Mouse (Mus musculus) megakaryocyte, embryonic 14.5 days (primary cell): Measurements from ENCODE around the gene Mgat4d. TPM values are rescaled to one million over a fixed set of nuclear protein-coding genes. Genes with fewer than 3 reads are reported as not detected.

Source experiments
- H3K27me3 ChIP-seq: replicated peaks from 2 replicates; pipeline ENCODE3; 2012; ENCODE audit warnings: inconsistent platforms
- H3K36me3 ChIP-seq: replicated peaks from 2 replicates; pipeline ENCODE3; 2012; ENCODE audit warnings: low read length, inconsistent platforms, mixed read lengths
- H3K4me1 ChIP-seq: 2 replicates; pipeline ENCODE4 v1.6.1; 2012; ENCODE audit warnings: inconsistent platforms
- H3K4me3 ChIP-seq: replicated peaks from 2 replicates; pipeline ENCODE3; 2012; ENCODE audit warnings: moderate library complexity, mild to moderate bottlenecking, inconsistent platforms
- H3K9me3 ChIP-seq: 2 replicates; pipeline ENCODE4 v1.6.1; 2012; ENCODE audit warnings: inconsistent platforms
- FLI1 ChIP-seq: IDR thresholded peaks from 2 replicates; pipeline ENCODE4 v1.6.1; 2012; ENCODE audit warnings: low read length, inconsistent platforms, mixed read lengths
- GATA1 ChIP-seq: IDR thresholded peaks from 3 replicates; pipeline ENCODE4 v1.6.1; 2012; ENCODE audit warnings: mixed read lengths, low read length, inconsistent platforms, borderline replicate concordance
- polyA plus RNA-seq: library from polyadenylated mRNA; stranded (reverse); fragments of >175 nt; gene quantifications from 2 replicates; pipeline ENCODE4 v1.2.3, GENCODE M21; 2012; ENCODE audit warnings: low replicate concordance; ENCODE audit not compliant: insufficient read depth

Mgat4d gene
- polyA plus RNA-seq, 1 experiment: not detected

GRCm38 (mm10) chr8:83331899-83332697, 16.2 kb upstream of the Mgat4d start, which contains the start of gene Elmod2:
Gene Elmod2 (minus strand): TSS chr8:83332486.
- H3K4me1 ChIP-seq: peaks cover 23% of the 10 kb centered on the region
- H3K36me3 ChIP-seq: peaks cover 19% of the 10 kb centered on the region
- peak within 1 kb of the TSS; percentile 96 for H3K4me3 ChIP-seq
- peaks cover 20% of the 10 kb centered on the region for H3K27me3 ChIP-seq
- no peaks in the 10 kb centered on the region for H3K9me3 ChIP-seq
- TF ChIP-seq GATA1 (no peak), FLI1 (no peak)

GRCm38 (mm10) chr8:83332864-83333263, 15.4 kb upstream of the Mgat4d start:
- H3K4me1 ChIP-seq: peaks cover 17% of the 10 kb centered on the region
- H3K36me3 ChIP-seq: peaks cover 13% of the 10 kb centered on the region
- H3K9me3 ChIP-seq: no peaks in the 10 kb centered on the region
- peak overlapping the region; percentile 96 for H3K4me3 ChIP-seq
- peaks cover 20% of the 10 kb centered on the region for H3K27me3 ChIP-seq
- no peak for TF ChIP-seq FLI1
- TF ChIP-seq GATA1: no peak

GRCm38 (mm10) chr8:83342076-83342475, 6.2 kb upstream of the Mgat4d start:
- peaks cover 9% of the 10 kb centered on the region for H3K27me3 ChIP-seq
- no peaks in the 10 kb centered on the region; the same call in 1 of the 2 replicates for H3K4me1 ChIP-seq
- TF ChIP-seq GATA1 (no peak), FLI1 (no peak)
- no peaks in the 10 kb centered on the region for H3K36me3 ChIP-seq
- peaks cover 10% of the 10 kb centered on the region for H3K9me3 ChIP-seq
- H3K4me3 ChIP-seq: no peak overlapping the region

GRCm38 (mm10) chr8:83342693-83343092, 5.6 kb upstream of the Mgat4d start:
- no peaks in the 10 kb centered on the region for H3K36me3 ChIP-seq
- TF ChIP-seq GATA1 (no peak), FLI1 (no peak)
- no peak overlapping the region for H3K4me3 ChIP-seq
- H3K9me3 ChIP-seq: peaks cover 10% of the 10 kb centered on the region
- H3K4me1 ChIP-seq: no peaks in the 10 kb centered on the region; the same call in 1 of the 2 replicates
- H3K27me3 ChIP-seq: peaks cover 13% of the 10 kb centered on the region

- Histone ChIP-seq H3K4me3 (no peak overlapping the region), H3K36me3 (no peaks in the 10 kb centered on the region), H3K4me1 (no peaks in the 10 kb centered on the region), H3K9me3 (peaks cover 9% of the 10 kb centered on the region; the same call in 1 of the 2 replicates), H3K27me3 (peaks cover 24% of the 10 kb centered on the region)
- no peak for TF ChIP-seq GATA1
- TF ChIP-seq FLI1: no peak
These were observed 3.0 kb downstream of the Mgat4d start for GRCm38 (mm10) chr8:83351315-83351714.

- no peak overlapping the region for H3K4me3 ChIP-seq
- H3K36me3 ChIP-seq: no peaks in the 10 kb centered on the region
- H3K9me3 ChIP-seq: no peaks in the 10 kb centered on the region; the same call in 1 of the 2 replicates
- H3K27me3 ChIP-seq: peaks cover 2% of the 10 kb centered on the region
- no peaks in the 10 kb centered on the region for H3K4me1 ChIP-seq
- TF ChIP-seq FLI1 (no peak), GATA1 (no peak)
These were observed 15.0 kb downstream of the Mgat4d start for GRCm38 (mm10) chr8:83363156-83363769.

GRCm38 (mm10) chr8:83377231-83377630, 29.0 kb downstream of the Mgat4d start:
- H3K36me3 ChIP-seq: no peaks in the 10 kb centered on the region
- 0 out of 2 replicates have a peak, but pooled peaks cover 3% of the 10 kb centered on the region for H3K9me3 ChIP-seq
- TF ChIP-seq GATA1 (no peak), FLI1 (no peak)
- peaks cover 3% of the 10 kb centered on the region; the same call in 1 of the 2 replicates for H3K4me1 ChIP-seq
- H3K27me3 ChIP-seq: peaks cover 2% of the 10 kb centered on the region
- H3K4me3 ChIP-seq: no peak overlapping the region

GRCm38 (mm10) chr8:83380141-83380540, 31.9 kb downstream of the Mgat4d start:
- peaks cover 9% of the 10 kb centered on the region for H3K27me3 ChIP-seq
- TF ChIP-seq GATA1 (no peak), FLI1 (no peak)

GRCm38 (mm10) chr8:83381016-83381415, 32.7 kb downstream of the Mgat4d start:
- peaks cover 3% of the 10 kb centered on the region; the same call in 1 of the 2 replicates for H3K4me1 ChIP-seq
- no peak overlapping the region for H3K4me3 ChIP-seq
- no peaks in the 10 kb centered on the region for H3K9me3 ChIP-seq
- H3K36me3 ChIP-seq: no peaks in the 10 kb centered on the region
- peaks cover 9% of the 10 kb centered on the region for H3K27me3 ChIP-seq
- no peak for TF ChIP-seq FLI1
- no peak for TF ChIP-seq GATA1

More at GRCm38 (mm10) chr8:83380141-83380540, 31.9 kb downstream of the Mgat4d start:
- Histone ChIP-seq H3K36me3 (no peaks in the 10 kb centered on the region), H3K4me1 (peaks cover 3% of the 10 kb centered on the region; the same call in 1 of the 2 replicates), H3K4me3 (no peak overlapping the region), H3K9me3 (no peaks in the 10 kb centered on the region)

- peaks cover 16% of the 10 kb centered on the region for H3K27me3 ChIP-seq
- peaks cover 3% of the 10 kb centered on the region; the same call in 1 of the 2 replicates for H3K4me1 ChIP-seq
- TF ChIP-seq GATA1 (no peak), FLI1 (no peak)
- no peaks in the 10 kb centered on the region for H3K36me3 ChIP-seq
- H3K9me3 ChIP-seq: no peaks in the 10 kb centered on the region
- H3K4me3 ChIP-seq: no peak overlapping the region
These were observed 34.6 kb downstream of the Mgat4d start for GRCm38 (mm10) chr8:83382850-83383249.
